Mouse (Mus musculus) liver, embryonic 11.5 days (tissue): ENCODE measurements around the gene Ube2a. TPM values are rescaled to one million over a fixed set of nuclear protein-coding genes. Genes with fewer than 3 reads are reported as not detected.

Experiments
- ATAC-seq: fragments of 200-750 bp; cut with Nextera tagmentation; replicated peaks from 2 replicates; pipeline ENCODE4 v1.8.0; 2017; ENCODE audit warnings: moderate number of reproducible peaks, mild to moderate bottlenecking, moderate TSS enrichment, moderate library complexity; ENCODE audit not compliant: low FRiP score
- DNase-seq: peaks from one replicate; pipeline ENCODE4 v3.0.0-alpha.2; 2017; ENCODE audit warnings: low spot score
- H3K27ac ChIP-seq: fragments of 300-500 bp; sonication (generic); 2 replicates; pipeline ENCODE4 v1.5.1; 2014; ENCODE audit warnings: mild to moderate bottlenecking, low read depth, low read length, control low read depth
- H3K27me3 ChIP-seq: fragments of 300-500 bp; sonication (generic); replicated peaks from 2 replicates; pipeline ENCODE4 v1.6.1; 2014; ENCODE audit warnings: low read length, mixed read lengths; ENCODE audit not compliant: control insufficient read depth, insufficient read depth
- H3K36me3 ChIP-seq: fragments of 300-500 bp; sonication (generic); 2 replicates; pipeline ENCODE4 v1.6.1; 2014; ENCODE audit warnings: mild to moderate bottlenecking, low read length, moderate library complexity, mixed read lengths; ENCODE audit not compliant: control insufficient read depth, insufficient read depth
- H3K4me1 ChIP-seq: fragments of 300-500 bp; sonication (generic); replicated peaks from 2 replicates; pipeline ENCODE4 v1.6.1; 2014; ENCODE audit warnings: low read length, mixed read lengths; ENCODE audit not compliant: control insufficient read depth, insufficient read depth
- H3K4me2 ChIP-seq: fragments of 300-500 bp; sonication (generic); 2 replicates; pipeline ENCODE4 v1.6.1; 2014; ENCODE audit warnings: mild to moderate bottlenecking, control low read depth, moderate library complexity
- H3K4me3 ChIP-seq: fragments of 300-500 bp; sonication (generic); 2 replicates; pipeline ENCODE4 v1.5.1; 2014; ENCODE audit warnings: low read depth, low read length, control low read depth
- H3K9ac ChIP-seq: fragments of 300-500 bp; sonication (generic); 2 replicates; pipeline ENCODE4 v1.6.1; 2014; ENCODE audit warnings: low read depth, low read length, control low read depth
- H3K9me3 ChIP-seq: fragments of 300-500 bp; sonication (generic); 2 replicates; pipeline ENCODE4 v1.6.1; 2016; ENCODE audit warnings: low read length, inconsistent platforms, mixed read lengths; ENCODE audit not compliant: control insufficient read depth
- WGBS: fragments of 180-500 bp; shearing (Covaris S2); extraction: QIAGEN DNeasy Blood & Tissue Kit; methylation state at CpG from one replicate; pipeline ENCODE4 v1.1.7; 2014; 5-methylcytosine and 5-hydroxymethylcytosine counted together
- polyA plus RNA-seq: library from polyadenylated mRNA; unstranded; fragments of >200 nt; fragmentation: Nextera tagmentation; extraction: Ambion mirVana; gene quantifications from 2 replicates; pipeline ENCODE4 v1.2.1, GENCODE M21; 2014

Gene Ube2a
- polyA plus RNA-seq, 1 experiment from 2014 or later = 106 TPM

- 76% methylated on average over 7 of the region's 7 CpGs for WGBS
- Histone ChIP-seq H3K9me3 (no peaks in the 10 kb centered on the region), H3K27ac (no peak overlapping the region), H3K36me3 (no peaks in the 10 kb centered on the region), H3K4me3 (no peak overlapping the region), H3K4me1 (no peaks in the 10 kb centered on the region), H3K27me3 (no peaks in the 10 kb centered on the region), H3K4me2 (no peak overlapping the region), H3K9ac (no peak overlapping the region)
- ATAC-seq = no peak
- no peak for DNase-seq
These were observed 34.3 kb upstream of the Ube2a start for GRCm38 (mm10) chrX:36839391-36839790.

GRCm38 (mm10) chrX:36841698-36842097, 32.0 kb upstream of the Ube2a start:
- 65% methylated on average over 6 of the region's 6 CpGs for WGBS
- no peaks in the 10 kb centered on the region for H3K4me1 ChIP-seq
- no peak overlapping the region for H3K27ac ChIP-seq
- no peaks in the 10 kb centered on the region for H3K9me3 ChIP-seq
- no peak overlapping the region for H3K4me3 ChIP-seq
- ATAC-seq (no peak), DNase-seq (no peak)
- H3K4me2 ChIP-seq = no peak overlapping the region
- H3K27me3 ChIP-seq = no peaks in the 10 kb centered on the region
- H3K36me3 ChIP-seq = no peaks in the 10 kb centered on the region
- no peak overlapping the region for H3K9ac ChIP-seq

GRCm38 (mm10) chrX:36843346-36843990, 30.2 kb upstream of the Ube2a start:
- DNase-seq (no peak), ATAC-seq (no peak)
- Histone ChIP-seq H3K36me3 (no peaks in the 10 kb centered on the region), H3K4me3 (no peak overlapping the region), H3K9ac (no peak overlapping the region), H3K27me3 (no peaks in the 10 kb centered on the region), H3K4me2 (no peak overlapping the region), H3K4me1 (no peaks in the 10 kb centered on the region), H3K27ac (no peak overlapping the region), H3K9me3 (no peaks in the 10 kb centered on the region)
- 67% methylated on average over 4 of the region's 4 CpGs for WGBS

GRCm38 (mm10) chrX:36847152-36847551, 26.5 kb upstream of the Ube2a start:
- no peak overlapping the region for H3K27ac ChIP-seq
- DNase-seq (no peak), ATAC-seq (no peak)
- H3K9ac ChIP-seq = no peak overlapping the region
- H3K27me3 ChIP-seq = no peaks in the 10 kb centered on the region
- WGBS = 79% methylated on average over 1 of the region's 1 CpGs
- H3K4me2 ChIP-seq = no peak overlapping the region
- no peak overlapping the region for H3K4me3 ChIP-seq
- H3K4me1 ChIP-seq = no peaks in the 10 kb centered on the region
- no peaks in the 10 kb centered on the region for H3K36me3 ChIP-seq
- no peaks in the 10 kb centered on the region for H3K9me3 ChIP-seq

- H3K4me3 ChIP-seq = no peak overlapping the region
- DNase-seq (no peak), ATAC-seq (no peak)
- H3K36me3 ChIP-seq = 0 out of 2 replicates have a peak, but pooled peaks cover 3% of the 10 kb centered on the region
- no peaks in the 10 kb centered on the region for H3K9me3 ChIP-seq
- no peak overlapping the region for H3K9ac ChIP-seq
- no peak overlapping the region for H3K4me2 ChIP-seq
- H3K27me3 ChIP-seq = no peaks in the 10 kb centered on the region
- H3K4me1 ChIP-seq = no peaks in the 10 kb centered on the region
- H3K27ac ChIP-seq = no peak overlapping the region
- WGBS = 83% methylated on average over 8 of the region's 8 CpGs
These were observed 21.1 kb upstream of the Ube2a start for GRCm38 (mm10) chrX:36852631-36853030.

GRCm38 (mm10) chrX:36863766-36864608, 9.7 kb upstream of the Ube2a start:
- no peaks in the 10 kb centered on the region for H3K36me3 ChIP-seq
- no peaks in the 10 kb centered on the region for H3K27me3 ChIP-seq
- no peaks in the 10 kb centered on the region; the same call in 1 of the 2 replicates for H3K4me1 ChIP-seq
- H3K4me3 ChIP-seq = peak overlapping the region; percentile 50
- DNase-seq (peak; percentile 71), ATAC-seq (peak; percentile 84)
- no peaks in the 10 kb centered on the region for H3K9me3 ChIP-seq
- peak overlapping the region; percentile 58 for H3K9ac ChIP-seq
- peak overlapping the region; percentile 68 for H3K4me2 ChIP-seq
- WGBS = 12% methylated on average over 43 of the region's 44 CpGs
- H3K27ac ChIP-seq = peak overlapping the region; percentile 43

- no peak for ATAC-seq
- H3K4me2 ChIP-seq = peak overlapping the region; percentile 33; the same call in 1 of the 2 replicates
- H3K4me1 ChIP-seq = no peaks in the 10 kb centered on the region; the same call in 1 of the 2 replicates
- H3K9ac ChIP-seq = no peak overlapping the region
- no peaks in the 10 kb centered on the region for H3K9me3 ChIP-seq
- 60% methylated on average over 8 of the region's 8 CpGs for WGBS
- H3K4me3 ChIP-seq = peak overlapping the region; percentile 50
- H3K36me3 ChIP-seq = no peaks in the 10 kb centered on the region
- H3K27ac ChIP-seq = 0 out of 2 replicates have a peak overlapping the region, but pooled peaks have one; percentile 43
- no peaks in the 10 kb centered on the region for H3K27me3 ChIP-seq
- DNase-seq = no peak
These were observed 8.9 kb upstream of the Ube2a start for GRCm38 (mm10) chrX:36864609-36865328.

GRCm38 (mm10) chrX:36870372-36870771, 3.3 kb upstream of the Ube2a start:
- Histone ChIP-seq H3K4me1 (no peaks in the 10 kb centered on the region), H3K36me3 (no peaks in the 10 kb centered on the region), H3K9ac (no peak overlapping the region), H3K27ac (no peak overlapping the region), H3K27me3 (no peaks in the 10 kb centered on the region), H3K4me3 (no peak overlapping the region), H3K4me2 (no peak overlapping the region), H3K9me3 (no peaks in the 10 kb centered on the region)
- ATAC-seq = no peak
- 34% methylated on average over 3 of the region's 3 CpGs for WGBS
- no peak for DNase-seq
